Mouse (Mus musculus): Measurements from ENCODE around the gene Sp9.

Gene Sp9

GRCm38 (mm10) chr2:73271459-73272161, at the start of gene Sp9:
Gene Sp9, plus strand, starts transcription at chr2:73271925.
- DNase-seq (ENCODE audit: low spot score in 2 of 2), result no peak

DNA sequence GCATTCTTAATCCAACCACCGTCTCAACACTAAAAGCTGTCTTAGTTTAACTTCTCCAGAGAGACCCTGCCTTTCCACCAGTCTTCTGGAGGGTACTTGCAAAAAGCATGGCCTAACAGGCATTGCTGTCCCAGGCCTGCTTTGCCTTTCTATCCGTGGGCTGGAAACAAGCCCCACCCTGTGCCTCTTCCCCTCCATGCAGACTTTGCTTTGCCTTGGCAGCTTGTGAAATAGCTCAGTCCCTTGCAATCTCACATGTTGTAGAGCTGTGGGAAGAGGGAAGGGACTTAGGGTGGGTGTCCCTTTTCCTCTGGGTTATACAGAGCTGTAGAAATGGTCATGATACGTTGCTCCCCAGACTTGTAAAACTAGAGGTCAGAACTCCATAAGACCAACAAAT, 40.6 kb upstream of the Sp9 start:
- DNase-seq (ENCODE audit: low spot score in 2 of 2), result no peak

DNA sequence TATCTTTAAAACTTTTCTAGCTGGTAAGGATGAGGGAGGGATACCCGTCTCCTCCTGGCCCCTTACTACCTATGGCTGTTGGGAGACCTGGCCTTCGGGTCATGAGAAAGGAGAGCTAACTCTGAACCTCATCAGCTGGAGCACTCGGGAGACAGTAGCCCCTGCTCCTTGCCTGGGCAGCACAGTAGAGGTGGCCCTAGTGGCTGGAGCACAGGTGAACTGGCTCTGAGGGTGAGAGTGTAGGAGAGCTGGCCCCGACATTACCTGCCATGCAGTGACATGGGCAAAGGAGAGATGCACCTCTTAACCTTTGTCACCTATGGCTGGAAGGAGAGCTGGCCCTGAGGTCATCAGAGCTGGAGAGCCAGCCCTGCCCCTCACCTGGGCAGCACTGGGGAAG, 30.4 kb upstream of the Sp9 start:
- DNase-seq (ENCODE audit: low spot score in 2 of 2), result no peak

DNA sequence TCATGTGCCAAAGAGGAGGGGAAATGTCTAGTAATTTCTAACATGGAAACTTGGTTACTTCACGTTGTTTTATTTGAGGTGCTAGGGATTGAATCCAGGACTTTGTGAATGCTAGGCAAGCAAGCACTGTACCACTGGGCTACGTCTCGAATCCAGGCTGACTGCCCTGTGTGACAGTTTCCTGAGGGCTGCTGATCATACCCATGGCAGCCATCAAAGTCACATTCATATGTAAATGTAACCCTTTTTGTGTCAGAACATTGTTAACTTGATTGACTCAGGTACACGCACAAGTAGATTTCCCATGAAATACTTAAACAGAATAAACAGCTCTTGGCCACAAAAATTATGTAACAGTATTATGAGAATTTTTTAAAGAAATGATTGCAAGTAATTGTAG, 23.0 kb upstream of the Sp9 start:
- DNase-seq (ENCODE audit: low spot score in 2 of 2), result no peak

DNA sequence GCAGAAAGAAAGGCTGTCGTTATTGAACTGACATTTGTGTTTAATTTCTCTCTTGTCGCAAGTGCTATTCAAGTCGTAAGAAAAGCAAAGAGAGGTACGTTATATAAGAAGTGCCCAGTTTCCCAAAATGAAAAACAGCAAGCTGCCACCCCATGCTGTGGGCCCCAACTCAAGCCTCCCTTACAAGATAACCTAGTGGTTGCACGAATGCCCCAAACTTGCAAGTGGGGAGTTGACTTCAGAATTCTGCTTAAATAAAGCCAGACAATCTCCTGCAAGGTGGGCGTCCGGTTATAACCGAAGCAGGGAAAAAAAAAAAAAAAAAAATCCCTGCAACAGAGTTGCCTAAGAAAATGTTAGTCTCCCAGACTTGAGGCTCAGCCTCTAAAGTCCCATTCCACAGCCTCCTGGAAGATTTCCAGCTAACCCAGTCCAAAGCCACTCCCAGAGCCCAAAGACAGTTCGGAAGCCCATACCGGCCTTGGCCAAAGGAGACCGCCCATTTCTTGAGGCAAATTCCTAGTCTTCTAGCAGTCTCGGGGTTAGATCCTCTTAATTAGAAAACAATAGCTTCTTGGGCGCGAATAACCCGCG, 8.5 kb upstream of the Sp9 start:
- DNase-seq (ENCODE audit: low spot score in 2 of 2), result no peak

DNA sequence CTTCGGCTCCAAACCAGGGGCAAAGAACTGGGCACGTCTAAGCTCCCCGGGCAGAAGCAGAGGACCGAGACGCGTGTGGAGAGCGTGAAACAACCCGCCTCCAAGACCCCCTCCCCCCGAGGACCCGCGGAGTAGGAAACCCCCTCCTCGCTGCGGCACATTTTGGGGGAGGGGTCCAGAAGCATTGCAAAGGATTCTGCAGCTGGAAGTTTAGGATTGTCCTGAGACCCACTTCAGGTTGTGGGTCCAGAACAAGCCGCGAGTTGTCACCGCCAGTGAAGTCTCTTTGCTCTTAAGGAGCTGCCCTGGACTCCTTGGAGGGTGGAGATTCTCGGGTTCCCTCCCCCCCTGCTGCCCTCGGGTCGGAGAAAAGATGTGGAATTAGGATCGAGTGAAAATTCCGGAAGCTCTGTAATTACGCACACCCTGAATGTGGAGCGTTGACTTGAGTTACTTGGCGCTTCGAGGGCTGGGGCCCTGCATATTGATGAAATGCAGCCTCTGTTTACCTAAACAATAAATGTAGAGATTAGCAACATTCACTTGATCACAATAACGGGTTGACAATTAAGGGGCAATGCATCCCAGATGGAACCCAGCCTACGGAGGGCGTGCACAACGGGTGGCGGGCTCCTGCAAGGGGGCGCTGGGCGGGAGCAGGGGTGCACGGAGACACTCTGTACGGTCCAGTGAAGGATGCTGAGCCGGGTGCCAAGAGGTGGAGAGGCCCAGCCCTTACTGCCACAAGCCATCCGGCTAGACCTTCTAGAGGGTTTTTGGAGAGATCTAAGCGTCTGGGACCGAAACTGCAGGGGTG, 7.7 kb upstream of the Sp9 start:
- DNase-seq (ENCODE audit: low spot score in 2 of 2), result no peak

GRCm38 (mm10) chr2:73264611-73265195, 7.0 kb upstream of the Sp9 start:
- DNase-seq (ENCODE audit: low spot score in 2 of 2), result no peak

DNA sequence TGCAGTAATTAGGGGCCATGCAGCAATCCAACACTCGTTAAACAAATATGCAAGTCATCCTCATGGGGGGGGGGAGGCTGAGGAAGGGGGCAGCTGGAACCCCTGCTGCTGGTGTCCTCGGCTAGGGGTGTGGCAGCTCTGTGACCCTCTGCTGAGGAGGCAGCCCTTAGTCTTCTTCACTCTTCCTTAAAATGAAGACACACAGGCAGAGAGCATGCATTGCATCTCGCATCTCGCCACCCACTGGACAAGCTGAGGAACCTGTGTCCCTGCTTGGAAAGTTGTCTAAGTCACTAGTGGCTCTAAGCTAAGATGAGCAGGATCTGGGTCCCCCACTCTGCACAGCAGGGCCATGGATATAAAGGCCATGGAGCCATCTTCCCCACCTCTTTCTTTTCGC, 5.7 kb upstream of the Sp9 start:
- no peak for DNase-seq (ENCODE audit: low spot score in 2 of 2)

DNA sequence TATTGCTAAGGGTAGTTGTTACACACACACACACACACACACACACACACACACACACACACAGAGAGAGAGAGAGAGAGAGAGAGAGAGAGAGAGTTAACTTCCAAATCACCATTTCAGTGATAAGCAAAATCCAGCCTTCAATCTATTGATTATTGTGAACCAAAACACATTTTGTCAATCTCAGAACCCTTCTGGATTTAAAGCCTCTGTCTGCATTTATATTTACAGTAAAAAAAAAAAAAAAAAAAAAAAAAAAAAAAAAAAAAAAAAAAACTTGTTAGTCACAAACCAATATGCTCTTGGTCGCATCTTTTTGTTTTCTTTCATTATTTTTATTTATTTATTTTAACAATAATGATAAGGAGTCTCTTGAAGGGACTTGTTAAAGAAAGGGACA, 5.1 kb upstream of the Sp9 start:
- no peak for DNase-seq (ENCODE audit: low spot score in 2 of 2)

DNA sequence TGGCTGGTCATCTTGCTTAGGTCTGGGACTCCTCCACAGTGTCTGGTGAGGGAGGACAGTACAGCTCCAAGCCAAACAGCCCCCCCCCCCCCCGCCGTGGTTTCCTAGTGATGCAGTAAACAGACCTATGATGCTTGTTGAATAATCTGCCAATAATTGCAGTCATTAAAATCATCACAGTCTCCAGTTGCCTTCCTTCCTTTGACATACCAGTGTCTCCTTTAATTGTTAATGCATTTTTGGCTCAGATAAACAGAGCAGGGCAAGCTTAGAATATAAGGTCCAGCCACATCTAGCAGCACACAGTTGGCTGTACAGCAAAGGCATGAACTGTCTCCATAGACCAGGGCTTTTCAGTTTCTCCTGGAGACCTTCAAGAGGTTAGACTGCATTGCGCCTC, 4.5 kb upstream of the Sp9 start:
- DNase-seq (ENCODE audit: low spot score in 2 of 2), result no peak

- no peak for DNase-seq (ENCODE audit: low spot score in 2 of 2)
These were observed 3.9 kb upstream of the Sp9 start for GRCm38 (mm10) chr2:73267818-73268217.

DNA sequence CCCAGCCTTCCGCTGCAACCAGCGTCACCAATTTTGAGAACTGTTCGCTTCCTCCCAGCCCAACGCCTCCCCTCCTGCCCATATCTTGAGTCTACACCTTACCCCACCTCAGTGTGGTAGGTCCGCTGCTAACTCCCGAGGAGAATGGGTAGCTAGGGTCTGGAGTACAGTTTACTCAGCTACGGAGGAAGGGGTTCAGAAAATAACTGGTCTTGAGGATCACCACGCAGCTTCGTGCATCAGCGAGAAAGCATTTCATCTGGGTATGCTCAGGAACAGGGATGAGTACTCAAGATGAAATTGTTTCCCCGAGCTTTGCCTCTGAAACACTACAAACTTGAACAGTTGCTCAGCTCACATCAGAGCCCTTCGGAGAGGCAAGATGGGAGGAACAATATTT, 3.4 kb upstream of the Sp9 start:
- DNase-seq (ENCODE audit: low spot score in 2 of 2), result no peak

- no peak for DNase-seq (ENCODE audit: low spot score in 2 of 2)
These were observed 2.8 kb upstream of the Sp9 start for GRCm38 (mm10) chr2:73268836-73269395.

DNA sequence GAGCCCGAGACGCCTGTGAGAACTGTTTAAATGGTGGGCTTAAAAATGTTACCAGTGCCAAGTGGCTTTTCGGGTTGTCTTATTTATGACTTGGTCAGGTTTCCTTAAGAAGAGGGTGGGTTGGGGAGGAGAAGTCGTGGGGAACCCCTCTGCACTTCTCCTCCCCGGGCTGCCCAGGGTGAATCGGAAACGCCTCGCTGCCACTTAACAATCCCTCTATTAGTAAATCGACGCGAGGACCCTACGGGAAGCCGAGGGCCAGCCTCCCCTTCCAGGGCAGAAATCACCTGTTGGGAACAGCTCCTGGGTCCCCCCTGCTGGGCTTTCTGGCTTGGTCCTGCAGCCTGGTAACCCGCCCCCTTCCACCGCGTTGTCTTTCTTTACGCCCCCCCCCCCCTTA, 2.1 kb upstream of the Sp9 start:
- DNase-seq (ENCODE audit: low spot score in 2 of 2), result no peak

DNA sequence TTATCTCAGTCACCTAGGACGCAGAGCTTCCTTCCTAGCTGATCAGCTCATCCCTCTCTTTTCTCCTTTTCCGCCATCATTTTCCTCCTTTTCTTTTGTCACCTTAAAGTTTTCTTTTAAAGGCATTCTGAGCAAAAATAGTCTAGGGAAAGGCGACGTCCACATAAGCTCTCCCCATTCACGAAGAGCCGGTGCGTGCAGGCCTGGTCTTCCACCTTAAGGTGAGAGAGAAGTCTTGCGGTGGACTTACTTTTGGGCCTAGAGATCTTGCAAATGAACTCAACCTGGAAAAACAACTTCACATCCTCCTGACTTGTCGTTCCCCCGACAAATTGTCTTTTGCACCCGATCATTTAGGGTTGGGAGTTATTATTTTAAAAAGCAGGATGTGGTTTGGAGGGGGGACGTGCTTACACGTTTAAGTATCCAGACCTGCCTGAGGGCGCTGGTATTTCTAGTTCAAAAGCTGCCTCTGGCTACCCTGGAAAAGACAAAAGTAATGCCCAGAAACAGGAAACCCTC, 1.6 kb upstream of the Sp9 start:
- DNase-seq (ENCODE audit: low spot score in 2 of 2), result no peak

DNA sequence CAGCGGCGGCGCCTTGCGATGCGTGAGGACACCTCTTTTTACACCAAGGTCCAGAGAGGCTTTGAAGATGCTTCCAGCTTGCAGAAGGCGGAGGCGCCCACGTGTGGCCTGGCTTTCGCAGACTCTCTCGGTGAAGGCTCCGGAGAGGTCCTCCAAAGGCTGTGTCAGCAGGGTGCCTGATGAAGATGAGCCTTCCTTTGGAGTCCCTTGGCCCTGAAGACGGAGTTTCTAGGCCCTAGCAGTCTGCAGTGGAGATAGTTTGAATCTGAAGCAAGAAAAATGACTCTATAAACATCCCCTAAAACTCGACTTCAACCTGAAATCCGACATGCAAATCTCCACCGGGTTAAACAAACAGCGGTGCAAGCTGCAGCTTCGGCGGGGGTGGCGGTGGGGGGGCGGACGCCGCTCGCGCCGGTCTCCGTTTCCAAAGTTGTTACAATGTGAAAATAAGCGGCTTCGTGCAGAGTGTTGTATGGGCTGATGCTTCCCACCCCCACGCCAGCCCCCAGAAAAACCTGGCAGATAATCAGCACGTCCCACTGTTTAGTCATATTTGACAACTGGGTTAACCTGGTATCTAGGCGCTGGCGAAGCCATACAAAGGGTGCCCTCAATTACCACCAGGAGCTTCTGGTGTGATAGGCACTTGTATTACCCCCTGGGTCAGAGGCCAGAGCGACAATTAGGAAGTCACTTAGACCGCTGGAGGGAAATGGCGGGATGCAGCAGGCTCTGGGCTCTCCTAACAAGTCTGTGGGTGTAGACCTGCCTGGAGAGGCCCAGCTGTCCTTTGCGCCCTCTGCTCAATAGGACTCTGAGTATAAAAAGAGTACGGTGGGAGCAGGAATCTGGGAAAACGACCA, 899 bp upstream of the Sp9 start:
- DNase-seq (ENCODE audit: low spot score in 2 of 2), result no peak

- DNase-seq (ENCODE audit: low spot score in 2 of 2), result no peak
These were observed 875 bp downstream of the Sp9 start for GRCm38 (mm10) chr2:73272351-73273248.

GRCm38 (mm10) chr2:73273249-73274118, 1.8 kb downstream of the Sp9 start:
- no peak for DNase-seq (ENCODE audit: low spot score in 2 of 2)

Measured in right cerebral cortex, postnatal 36 days (tissue).